Mouse (Mus musculus) kidney, adult 11 months (tissue): ENCODE data around the gene Gm3642.
"Not testable (repeated sequence)": the region's sequence is repeated elsewhere in the genome, so short reads cannot be mapped to it uniquely, and the experiment has no call there.

ENCODE experiments used
- DNase-seq: peaks from one replicate; pipeline ENCODE4 v3.0.0; 2022

Gene Gm3642

DNA sequence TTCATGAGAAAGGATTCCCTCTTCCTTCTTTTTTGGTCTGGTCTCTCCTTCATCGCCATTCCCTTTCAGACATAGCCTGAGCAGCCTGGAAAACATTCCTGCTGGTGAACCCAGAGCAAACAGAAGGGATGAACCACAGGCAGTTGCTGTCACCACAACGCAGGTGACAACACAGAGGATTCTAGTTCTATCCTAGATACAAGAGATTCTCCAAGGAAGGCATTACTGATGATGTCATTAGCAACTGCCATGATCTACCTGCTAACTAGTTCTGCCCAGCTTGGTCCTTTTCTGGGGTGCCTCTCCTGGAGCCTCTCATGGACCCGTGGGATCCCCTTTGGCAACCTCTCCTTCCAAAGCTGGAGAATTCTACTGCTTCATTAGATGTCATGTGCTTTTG lies at the start of gene Gm3642:
Gene Gm3642 (minus strand): TSS at position 101 of the 400 bp plus-strand sequence.
- not testable (repeated sequence) for DNase-seq

DNA sequence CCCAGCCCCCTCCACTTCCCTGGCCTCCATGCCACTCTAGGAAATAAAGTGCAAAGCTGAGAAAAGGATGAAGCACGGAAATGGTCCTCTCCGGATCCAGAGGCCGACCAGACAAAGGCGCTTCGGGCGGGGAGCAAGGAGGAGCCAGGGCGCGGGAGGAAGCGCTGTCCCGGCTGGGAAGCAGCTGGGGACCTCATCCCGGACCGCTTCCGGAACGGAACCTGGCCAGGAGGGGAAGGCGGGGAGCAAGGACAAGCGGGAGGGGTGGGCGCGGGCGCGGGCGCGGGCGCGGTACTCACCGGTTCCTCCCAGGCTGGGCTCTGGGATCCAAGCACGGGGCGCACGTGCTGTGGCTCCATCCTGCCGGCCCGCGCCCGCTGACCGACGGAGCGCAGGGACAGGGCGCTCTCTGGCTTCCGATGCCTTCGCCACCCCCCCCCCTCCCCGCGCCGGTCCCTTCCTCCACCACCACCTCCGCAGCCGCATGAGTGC lies 49.5 kb upstream of the Gm3642 start, which contains the start of gene Gm3667:
Gene Gm3667 (minus strand): TSS at position 442 of the 492 bp plus-strand sequence.
- not testable (repeated sequence) for DNase-seq

DNA sequence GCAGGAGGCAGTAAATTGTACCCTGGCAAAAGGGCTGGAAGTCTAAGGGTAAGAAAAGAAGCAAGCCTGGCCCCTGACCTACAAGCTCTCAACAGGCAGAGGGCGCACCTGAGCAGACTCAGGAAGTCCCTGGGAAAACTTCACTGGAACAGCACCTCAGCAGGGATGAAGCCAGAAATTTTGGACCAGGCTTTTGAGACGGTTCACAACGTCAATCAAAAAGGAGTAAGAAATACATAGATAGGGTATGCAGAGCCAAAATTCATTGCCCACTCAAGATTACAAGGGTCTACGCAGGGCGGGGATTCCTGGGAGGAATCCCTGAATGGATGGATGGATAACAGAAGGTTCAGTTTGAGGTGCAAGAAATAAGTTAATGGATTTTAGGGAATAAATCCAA lies 48.7 kb upstream of the Gm3642 start:
- peak; percentile 25 for DNase-seq

- DNase-seq = not testable (repeated sequence)
These were observed 16.8 kb downstream of the Gm3642 start for GRCm38 (mm10) chr14:6823297-6823696.
